Mouse (Mus musculus) skeletal muscle tissue, adult 2 months (tissue): ENCODE data around the gene Azgp1.
"Not testable (repeated sequence)": the region's sequence is repeated elsewhere in the genome, so short reads cannot be mapped to it uniquely, and the experiment has no call there.

Experiments used
- DNase-seq: peaks from one replicate; pipeline ENCODE4 v3.0.0-alpha.2; 2012; ENCODE audit warnings: low read depth, low spot score

The Azgp1 gene

DNA sequence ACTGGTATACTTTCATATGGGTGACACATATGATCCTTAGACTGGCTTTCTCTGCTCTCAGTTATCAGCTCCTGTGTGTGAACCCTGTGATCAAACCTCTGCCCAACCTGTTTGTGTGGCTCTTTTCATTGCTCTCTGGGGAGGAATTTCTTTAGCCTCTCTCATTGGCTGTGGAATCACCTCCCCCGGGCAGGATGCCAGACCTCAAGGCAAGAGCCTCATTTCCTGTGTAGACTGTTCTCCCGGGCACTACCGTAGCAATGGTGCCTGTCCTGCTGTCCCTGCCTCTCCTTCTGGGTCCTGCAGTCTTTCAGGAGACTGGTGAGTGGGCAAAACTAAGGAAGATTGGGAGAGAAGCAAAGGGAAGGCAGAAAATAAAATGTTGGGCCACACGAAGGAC is at the start of gene Azgp1:
Azgp1 (plus strand) TSS at position 221 of the 400 bp plus-strand sequence.
- DNase-seq = no peak

DNA sequence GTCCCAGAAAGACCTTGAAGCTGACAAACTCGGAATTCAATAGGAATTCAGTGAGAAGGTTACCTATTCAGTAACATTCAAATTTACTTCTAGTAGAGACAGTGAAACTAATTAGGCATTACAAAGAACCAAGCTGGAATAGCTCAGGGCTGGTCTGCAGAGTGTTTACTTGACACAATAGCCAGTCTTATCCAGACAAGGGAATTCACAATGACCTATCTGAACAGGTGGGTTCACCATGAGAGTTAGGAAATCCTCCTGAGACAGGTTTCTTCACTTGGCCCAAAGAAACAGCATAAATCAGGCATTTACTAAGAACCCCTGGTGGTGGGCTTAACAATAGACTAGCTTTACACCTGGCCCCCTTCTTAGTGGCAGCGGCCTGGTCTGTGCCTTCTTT is 47.4 kb upstream of the Azgp1 start:
- DNase-seq = not testable (repeated sequence)

DNA sequence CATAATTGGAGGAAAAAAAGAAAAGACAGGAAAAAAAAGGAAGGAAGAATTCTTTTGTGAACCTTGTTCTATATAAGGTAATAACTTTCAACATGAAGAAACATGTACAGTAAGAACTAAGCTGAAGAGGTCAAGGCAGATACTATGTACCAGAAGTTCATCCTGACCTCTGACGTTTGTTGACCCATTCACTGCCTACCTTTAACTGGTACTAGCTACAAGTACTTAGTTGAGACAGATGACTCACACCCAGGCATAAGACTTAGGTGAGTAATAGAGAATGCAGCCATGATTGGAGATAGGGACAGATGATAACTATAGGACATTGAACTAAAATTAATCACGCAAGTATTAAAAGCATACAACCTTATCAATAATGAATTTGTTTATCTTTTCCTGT is 44.8 kb upstream of the Azgp1 start:
- DNase-seq = no peak

DNA sequence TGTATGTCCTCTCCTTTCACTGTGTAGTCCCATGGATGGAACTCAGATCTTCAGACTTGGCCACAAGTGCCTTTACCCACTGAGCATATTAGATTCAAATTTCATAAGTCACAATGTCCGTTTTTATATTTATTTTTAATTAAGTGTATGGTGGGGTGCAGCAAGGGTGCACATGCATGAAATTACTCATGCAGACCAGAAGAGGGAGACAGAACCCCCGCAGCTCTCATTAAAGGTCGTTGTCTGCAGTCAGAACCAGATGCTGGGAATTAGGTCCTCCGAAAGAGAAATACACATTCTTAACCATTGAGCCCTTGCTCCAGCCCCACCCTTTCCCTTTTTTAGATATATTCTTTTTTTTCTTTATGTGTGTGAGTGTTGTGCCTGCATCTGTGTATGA is 44.1 kb upstream of the Azgp1 start:
- DNase-seq = no peak

DNA sequence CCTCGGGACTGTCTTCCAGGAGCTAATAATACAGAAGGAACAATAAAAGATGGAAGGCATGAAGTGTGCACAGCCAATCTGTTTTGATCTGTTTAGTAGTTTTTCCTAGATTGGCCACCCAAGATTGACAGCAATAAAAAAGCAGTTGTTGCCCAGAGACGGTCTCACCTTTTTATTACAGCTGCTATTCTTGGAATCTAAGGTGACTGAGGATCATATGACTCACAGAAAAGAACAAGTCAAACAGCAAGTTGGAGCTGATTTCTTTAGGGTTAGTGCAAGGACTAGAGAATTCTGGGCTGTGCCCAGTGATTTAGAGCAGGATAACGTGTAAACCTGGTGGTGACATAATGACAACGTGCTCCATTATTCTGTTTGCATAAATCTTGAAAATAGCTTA is 40.4 kb upstream of the Azgp1 start:
- DNase-seq = no peak

DNA sequence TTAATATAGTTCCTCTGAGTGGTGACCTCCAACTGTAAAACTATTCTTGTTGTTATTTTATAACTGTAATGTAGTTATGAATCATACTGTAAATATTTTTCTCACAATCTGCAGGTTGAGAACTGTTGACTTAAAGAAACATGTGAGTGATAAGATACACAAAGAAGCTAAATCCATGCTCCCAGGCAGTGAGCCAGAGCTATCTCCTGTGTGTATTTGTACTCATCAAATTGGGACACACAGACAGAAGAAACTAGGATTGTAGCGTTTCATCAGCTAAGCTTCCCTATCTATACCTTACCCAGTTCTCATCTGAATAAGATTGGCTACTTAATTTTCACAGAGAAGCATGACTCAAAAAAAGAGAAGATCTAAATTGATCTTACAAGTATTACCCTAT is 38.2 kb upstream of the Azgp1 start:
- DNase-seq = no peak

DNA sequence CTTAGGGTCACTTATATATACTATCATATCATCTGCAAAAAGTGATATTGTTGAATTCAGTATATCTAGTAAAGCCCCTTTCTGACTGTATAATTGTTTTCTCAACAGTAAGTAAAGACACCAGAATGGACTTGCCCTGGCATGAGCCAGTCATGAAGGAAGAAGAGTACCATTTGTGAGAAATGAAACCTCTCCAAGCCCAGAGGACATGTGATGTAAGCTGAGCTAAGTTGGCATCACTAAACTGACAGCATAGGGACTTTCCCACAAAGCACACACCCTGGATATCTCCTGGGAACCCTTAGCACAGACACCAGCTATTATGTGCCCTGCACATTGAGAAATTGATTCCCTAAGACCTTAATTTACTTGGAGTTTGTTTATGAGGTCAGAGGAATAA is 34.0 kb upstream of the Azgp1 start:
- no peak for DNase-seq

DNA sequence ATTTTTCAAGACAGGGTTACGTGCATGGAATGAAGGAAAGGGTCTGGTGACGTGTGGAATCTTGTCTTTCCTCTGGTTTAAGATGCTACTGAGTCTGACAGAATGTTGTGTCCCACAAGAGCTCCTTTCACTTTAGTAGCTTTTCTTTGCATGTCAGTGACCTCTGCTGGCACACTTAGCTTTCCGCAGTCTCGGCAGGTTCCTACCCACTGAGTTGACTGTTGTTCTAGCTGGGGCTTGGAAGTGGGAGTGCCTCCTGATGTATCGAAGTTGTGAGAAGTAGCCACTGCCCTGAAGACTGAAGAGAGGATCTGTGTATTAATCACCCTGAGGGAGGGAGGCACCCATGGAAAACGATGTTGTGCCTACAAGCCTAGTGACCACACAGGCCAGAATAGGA is 30.1 kb upstream of the Azgp1 start:
- DNase-seq = no peak

DNA sequence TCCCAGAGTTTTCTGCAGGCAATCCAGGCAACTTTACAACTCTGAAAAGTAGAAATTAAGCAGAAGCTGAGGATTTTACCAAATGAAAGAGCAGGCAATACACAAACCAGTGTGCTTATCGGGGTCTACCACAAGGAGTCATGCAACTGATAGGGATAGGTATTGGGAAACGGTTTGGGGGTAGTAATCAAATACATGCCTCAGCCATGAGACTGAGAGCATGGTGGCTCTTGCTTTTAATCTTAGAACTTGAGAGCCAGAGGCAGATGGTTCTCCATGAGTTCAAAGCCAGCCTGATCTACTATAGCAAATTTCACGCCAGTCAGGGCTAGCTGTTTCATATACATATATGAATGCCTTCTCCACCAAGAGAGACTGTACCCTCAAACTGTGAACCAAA is 24.9 kb upstream of the Azgp1 start:
- DNase-seq = no peak

DNA sequence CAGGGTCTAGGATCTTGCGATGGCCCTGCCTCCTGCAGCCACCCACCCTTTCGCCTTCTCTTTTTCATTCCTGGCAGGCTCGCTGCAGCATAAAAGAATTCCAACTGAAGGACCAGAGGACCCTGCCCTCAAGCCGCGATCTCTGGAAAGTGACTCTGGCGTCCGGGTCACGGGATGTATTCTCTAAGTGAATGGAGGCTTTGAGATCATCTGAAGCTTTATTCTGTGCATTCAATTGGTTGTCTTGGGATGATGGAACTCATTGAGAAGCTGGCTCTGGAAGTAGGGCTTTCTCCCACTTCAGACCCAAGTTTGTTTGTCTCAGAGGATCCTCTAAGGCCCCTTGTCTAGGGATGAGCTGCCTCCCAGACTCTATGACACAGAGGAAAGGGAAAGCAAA is 18.4 kb upstream of the Azgp1 start, which contains the start of gene Gjc3:
Gjc3 (minus strand) TSS at position 154 of the 400 bp plus-strand sequence.
- no peak for DNase-seq

DNA sequence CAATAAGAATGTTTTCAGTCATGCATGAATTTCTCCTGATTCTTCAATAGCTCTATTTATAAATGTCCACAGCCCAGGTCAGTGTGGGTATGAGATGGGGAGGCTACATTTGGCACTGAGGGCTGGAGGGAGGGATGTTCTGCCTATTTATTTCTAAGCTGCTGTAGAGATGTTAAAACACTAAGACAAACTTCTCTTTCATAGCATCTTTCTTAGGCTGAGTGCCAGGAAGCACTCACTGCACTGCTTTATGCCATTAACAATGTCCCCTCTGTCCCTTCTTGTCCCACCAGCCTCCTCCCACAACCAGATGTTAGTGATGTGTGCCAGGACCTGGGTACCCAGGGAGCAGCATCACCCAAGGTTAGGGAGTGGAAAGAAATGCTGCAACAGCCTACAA is 14.8 kb upstream of the Azgp1 start:
- DNase-seq = no peak

DNA sequence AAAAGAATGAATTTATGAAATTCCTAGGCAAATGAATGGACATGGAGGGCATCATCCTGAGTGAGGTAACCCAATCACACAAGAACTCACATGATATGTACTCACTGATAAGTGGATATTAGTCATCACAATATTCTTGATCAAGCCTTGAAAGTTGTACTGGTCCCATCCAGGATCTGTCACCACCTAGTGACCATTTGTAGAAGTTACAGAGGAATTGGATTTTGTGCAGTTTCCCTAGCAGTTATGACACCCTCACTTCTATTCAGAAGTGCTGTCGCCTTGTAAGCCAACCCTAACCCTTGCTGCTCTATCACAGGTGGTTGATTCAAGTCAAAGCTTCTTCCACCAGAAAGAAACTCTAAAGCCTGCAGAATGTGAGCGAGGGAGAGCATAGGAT is 8.2 kb upstream of the Azgp1 start:
- no peak for DNase-seq

DNA sequence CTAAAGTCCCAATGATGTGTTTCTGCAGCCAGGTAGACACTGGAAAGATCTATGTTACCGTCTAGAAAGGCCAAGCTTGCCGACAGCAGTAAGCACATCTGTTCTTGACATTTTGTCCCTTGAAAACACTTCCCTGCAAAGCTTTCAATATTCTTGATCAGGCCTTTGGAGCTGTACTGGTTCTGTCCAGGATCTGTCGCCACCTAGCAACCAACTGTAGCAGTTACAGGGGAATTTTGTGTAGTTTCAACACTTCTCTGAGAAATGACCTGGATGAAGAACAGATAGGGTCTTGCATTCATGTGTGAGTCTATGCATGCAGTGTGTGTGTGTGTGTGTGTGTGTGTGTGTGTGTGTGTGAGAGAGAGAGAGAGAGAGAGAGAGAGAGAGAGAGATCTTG is 7.6 kb upstream of the Azgp1 start:
- DNase-seq = no peak

DNA sequence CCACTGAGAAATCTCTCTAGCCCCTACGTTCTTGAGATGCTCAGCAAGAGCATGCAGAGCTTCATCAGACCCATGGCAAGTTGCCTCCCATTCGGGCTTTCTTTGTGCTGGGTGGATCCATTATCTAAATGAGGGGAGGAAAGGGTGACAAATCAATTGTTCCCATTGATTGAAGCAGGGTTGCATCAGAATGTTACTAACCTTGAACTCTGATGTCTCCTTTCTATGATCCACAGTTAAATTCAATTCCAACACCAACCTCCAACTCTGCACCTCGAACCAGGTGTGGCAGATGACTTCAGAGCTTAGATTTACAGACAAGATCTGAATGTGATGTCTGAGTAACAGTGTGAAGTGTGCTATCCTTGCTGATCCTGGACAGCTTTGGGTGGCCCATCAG is 6.6 kb upstream of the Azgp1 start:
- DNase-seq = no peak

DNA sequence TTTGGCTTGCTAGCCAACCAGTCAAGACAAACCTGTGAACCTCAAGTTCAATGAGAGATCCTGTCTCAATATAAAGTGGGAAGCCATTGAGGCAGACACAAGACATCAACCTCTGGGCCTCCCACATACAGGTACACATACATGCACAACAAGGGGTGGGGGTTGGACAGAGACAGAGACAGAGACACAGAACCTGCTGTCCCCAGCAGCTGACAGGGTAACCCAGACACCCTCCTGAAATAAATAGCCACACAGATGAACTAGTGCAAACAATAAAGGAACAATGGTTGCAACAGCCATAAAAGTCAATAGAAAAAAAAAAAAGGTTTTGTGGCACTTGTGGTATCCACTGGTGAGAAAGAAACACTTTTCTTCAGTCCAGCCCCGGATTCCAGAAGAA is 5.9 kb upstream of the Azgp1 start:
- DNase-seq = no peak

DNA sequence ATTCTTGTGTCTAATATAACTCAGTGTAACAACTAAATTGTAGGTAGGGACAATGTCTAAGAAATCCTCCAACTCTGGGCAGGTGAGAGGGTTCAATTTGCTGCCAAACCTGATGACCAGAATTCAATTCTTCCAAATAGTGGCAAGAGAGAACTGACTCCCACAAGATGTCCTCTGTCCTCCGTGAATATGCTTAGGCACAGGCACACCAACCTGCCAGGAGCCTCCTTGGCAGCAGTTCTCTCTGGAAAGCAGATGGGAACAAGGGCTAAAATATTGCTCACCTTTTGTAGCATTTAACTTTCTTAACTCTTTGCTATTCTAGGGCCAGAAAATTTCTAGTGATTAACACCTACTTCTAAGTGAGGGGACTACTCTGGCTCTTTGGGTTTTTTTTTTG is 4.0 kb upstream of the Azgp1 start:
- no peak for DNase-seq

DNA sequence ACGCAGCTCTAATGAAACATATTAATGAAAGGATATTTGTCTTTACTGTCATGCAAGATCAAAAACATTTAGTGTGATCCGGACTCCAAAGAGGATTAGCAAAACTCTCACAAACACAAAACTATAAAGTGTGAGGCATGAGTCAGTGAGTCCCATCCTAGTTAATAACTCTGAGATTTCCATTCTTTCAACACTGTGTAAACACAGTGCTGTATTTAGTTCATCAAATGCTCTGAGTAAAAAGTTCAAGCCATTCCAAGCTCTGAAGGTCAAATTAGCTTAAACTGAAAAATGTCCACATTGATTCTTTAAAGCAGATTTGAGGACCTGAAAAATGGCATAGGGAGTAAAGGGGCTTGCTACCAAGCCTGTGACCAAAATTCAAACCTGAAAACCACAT is 2.2 kb upstream of the Azgp1 start:
- no peak for DNase-seq

DNA sequence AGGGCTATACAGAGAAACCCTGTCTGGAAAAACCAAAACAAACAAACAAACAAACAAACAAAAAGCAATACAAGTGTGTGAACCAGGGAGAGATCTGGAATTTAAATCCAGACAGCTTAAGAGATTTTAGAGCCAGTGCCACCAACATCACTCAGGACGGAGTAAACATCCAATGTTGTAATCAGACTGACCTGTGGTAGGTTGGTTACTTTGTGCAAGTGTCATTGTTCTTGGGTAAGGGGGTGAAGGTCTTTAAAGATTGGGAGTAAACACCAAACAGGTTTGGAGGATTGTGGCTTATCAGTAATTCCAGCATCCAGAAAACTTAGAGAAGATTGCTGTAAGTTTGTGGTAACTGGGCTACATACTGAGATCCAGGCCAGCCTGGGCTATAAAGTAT is 5.0 kb downstream of the Azgp1 start:
- DNase-seq = no peak

DNA sequence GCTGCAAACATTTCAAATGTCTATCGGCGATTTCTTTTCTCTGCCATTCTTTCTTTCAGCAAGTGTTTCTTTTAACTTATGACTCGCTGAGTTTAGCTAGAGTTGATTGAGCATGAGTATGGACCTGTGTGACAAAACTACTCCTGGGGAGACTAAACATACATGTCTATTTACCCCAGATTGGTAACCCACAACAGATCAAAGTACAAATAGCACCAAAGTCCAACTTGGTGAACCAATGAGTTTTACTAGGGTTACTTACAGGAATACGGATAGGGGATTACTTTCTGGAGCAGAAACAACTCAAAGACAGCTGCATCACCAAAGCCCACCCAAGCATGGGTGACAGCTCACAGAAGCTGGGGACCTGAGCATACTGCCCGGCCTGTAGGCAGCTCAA is 28.1 kb downstream of the Azgp1 start:
- no peak for DNase-seq

DNA sequence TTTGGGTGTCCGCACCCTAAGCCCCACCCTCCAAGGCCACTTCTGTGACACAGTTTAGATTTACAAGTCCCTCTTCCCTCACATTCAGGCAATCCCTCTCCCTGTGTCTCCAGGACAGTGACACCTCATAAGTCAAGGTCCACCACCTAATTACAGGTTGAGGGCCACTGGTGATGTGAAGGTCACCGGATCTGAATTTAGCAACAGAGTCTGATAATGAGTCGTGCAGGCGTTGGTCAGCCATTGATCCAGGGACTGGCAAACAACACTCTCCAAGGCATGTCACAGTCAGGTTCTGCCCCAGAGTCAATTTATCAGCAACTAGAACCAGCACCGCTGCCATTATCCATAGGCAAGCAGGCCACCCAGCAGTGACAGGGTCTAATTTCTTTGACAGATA is 31.1 kb downstream of the Azgp1 start:
- no peak for DNase-seq

DNA sequence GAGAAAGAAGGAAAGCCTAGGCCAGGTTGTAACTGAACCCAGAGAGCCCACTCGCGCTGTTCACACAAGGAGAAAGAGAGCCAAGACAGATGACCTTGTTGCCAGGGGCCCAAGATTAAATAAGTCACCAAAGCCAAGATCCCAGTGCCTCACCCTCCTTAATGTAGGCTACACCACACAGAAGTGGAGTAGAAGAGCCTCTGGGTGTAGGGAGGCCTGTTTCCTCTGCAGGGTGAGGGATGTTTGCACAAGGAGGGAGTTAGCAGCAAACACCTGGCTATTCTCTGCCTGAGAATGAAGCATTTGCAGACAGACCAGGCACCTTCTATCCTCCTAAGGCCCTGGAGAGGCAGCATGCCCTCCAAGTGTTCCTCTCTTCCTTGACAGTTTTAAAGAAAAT is 35.2 kb downstream of the Azgp1 start:
- DNase-seq = no peak

DNA sequence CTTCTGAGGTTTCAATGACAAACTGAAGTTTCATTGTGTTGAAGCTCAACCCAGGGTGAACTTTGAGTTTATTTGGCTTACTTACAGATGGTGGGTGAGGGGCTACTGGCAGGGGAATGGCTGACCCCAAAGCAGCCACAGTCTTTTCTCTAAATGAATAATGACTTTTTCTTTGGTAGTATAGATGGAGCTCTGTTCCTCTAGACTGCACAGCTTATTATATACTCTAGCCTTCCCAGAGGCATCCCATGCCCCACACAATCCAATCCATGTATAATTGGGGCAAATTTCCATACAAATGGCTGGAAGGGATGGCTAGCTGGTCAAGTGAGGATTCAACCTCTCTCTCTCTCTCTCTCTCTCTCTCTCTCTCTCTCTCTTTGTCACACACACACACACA is 35.7 kb downstream of the Azgp1 start:
- DNase-seq = no peak

DNA sequence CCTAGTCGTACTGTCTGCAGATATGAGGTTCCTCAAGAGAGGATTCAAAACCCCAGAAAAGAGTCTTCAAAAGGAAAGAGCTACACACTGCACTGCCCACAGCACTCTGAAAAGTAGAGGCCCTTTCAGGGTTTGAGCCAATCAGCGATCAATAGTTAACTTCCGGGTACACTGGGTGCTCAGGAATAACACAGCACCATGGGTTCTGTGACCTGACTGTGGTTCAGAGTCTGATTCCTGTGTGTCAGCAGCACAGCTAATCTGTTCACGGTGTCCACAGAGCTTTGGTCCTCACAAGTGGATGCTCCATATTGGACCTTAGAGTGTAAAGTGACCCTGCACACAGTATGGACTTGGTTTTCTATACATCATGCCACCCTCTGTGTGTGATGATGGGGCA is 38.3 kb downstream of the Azgp1 start:
- not testable (repeated sequence) for DNase-seq

DNA sequence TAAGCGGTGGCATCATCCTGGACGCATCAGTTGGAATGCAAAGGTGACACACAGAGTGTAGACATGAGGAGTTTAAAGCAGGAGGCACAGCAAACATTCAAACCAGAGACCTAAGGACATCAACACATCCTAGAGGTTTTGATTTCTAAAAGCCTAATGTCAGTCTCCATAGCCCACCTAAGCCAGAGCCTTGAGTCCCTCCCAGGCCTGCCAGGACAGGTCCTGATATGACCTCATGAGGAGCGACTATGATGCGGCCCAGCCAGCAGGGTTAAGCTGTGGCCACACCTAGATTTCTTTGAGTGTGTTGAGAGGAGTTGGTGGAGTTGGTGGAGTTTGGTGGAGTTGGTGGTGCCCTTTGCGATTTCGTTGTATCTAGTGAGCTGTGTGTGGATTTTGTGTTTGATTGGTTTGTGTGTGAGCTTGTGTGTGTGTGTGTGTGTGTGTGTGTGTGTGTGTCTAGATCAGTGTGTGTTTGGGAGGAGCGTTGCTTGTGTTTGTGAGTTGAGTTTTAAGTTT is 39.7 kb downstream of the Azgp1 start, which contains the start of the genes Smok3a and Smok3b:
Smok3a (plus strand) TSS at position 301 of the 519 bp plus-strand sequence.
Smok3b (plus strand) TSS at position 469 of the 519 bp plus-strand sequence.
- DNase-seq = not testable (repeated sequence)
